Mouse (Mus musculus): Measurements from ENCODE around the gene Clec2d.

DNA sequence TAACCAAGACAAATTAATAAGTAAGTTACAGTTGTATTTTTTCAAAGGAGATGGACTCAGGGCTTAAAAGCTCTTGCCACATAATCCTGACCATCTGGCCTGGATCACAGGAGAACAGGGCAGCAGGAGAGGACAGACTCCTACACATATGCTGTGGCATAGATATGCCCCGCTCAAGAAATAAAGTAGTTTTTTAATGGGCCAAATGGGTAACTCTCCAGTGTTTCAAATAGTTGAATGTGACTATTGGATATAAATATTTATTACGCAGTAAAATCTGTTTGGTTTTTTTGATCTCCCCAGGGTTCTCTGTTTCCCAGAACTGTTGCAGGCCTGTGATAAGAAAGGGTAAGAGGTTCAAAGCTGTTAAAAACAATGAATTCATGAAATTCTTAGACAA lies 1.1 kb upstream of the Clec2d start:
- TF ChIP-seq TBP (IDR thresholded peaks at IDR 0.05; ENCODE audit: low read depth, low read length), result no peak
- no peak for TF ChIP-seq MYC (IDR thresholded peaks at IDR 0.05; ENCODE audit: low read depth, low read length)
- no peak for TF ChIP-seq POLR2A (IDR thresholded peaks at IDR 0.05; ENCODE audit: control insufficient read depth in 1 of 2, insufficient read depth in 1 of 2, low read depth in 1 of 2, low read length in 2 of 2, poor library complexity in 1 of 2)
- no peak for TF ChIP-seq SMC3 (IDR thresholded peaks at IDR 0.05; ENCODE audit: low read depth, low read length)
- no peak for TF ChIP-seq RCOR1 (IDR thresholded peaks at IDR 0.05; ENCODE audit: low read depth, low read length)
